Mouse (Mus musculus) brain, embryonic 14.5 days (tissue): ENCODE measurements around the gene Gm21060.

Experiments
- CTCF ChIP-seq: fragments of 200-500 bp; IDR thresholded peaks from 2 replicates; pipeline ENCODE4 v1.5.1; 2012; ENCODE audit warnings: inconsistent platforms, mild to moderate bottlenecking, moderate library complexity, borderline replicate concordance; ENCODE audit not compliant: insufficient read depth, insufficient read length; ENCODE audit errors: extremely low read depth
- POLR2A ChIP-seq: fragments of 200-500 bp; IDR thresholded peaks from 2 replicates; pipeline ENCODE4 v1.6.1; 2012; ENCODE audit warnings: mild to moderate bottlenecking, inconsistent platforms, borderline replicate concordance; ENCODE audit not compliant: poor library complexity, insufficient read depth, insufficient read length, severe bottlenecking; ENCODE audit errors: extremely low read depth

GRCm38 (mm10) chr19:61261241-61261640, 35.6 kb downstream of the Gm21060 start:
- TF ChIP-seq CTCF = no peak
- no peak for TF ChIP-seq POLR2A
